ENCODE assay signal across 14 mouse cellular contexts in genomic region chr2:147372947-147373666, GRCm38 (mm10). TPM values are rescaled to one million over a fixed set of nuclear protein-coding genes. Genes with fewer than 3 reads are reported as not detected.
DNase-seq lines count a peak whose midpoint lies in the region; ATAC-seq lines count a peak whose summit lies in the region.
"Had no signal": no experiment of that assay in that cellular context is flagged by ENCODE, and none has a peak within 500 bp of the region (broad histone marks: within the 10 kb centered on the region; RNA-seq: fewer than 3 reads in every experiment).

No protein-coding gene starts in this region.

- H3K4me3 ChIP-seq in heart, embryonic 13.5 days = peak overlapping the region; percentile 13; the same call in 1 of the 2 replicates
- no peak overlapping the region; the same call in 1 of the 2 replicates for H3K4me3 ChIP-seq in limb, embryonic 12.5 days (replicated peaks)

- 1% methylated on average over 28 of the region's 28 CpGs for WGBS in heart, embryonic 13.5 days
- 2% methylated on average over 28 of the region's 28 CpGs for WGBS in limb, embryonic 12.5 days

- DNase-seq in heart, postnatal 36 days = no peak
- DNase-seq in retina, postnatal 1 day = peak; percentile 14
- DNase-seq in retina, embryonic 14.5 days (ENCODE audit: low spot score) = no peak
- DNase-seq in adrenal gland, adult 2 months = no peak
- no peak for DNase-seq in gastrocnemius, postnatal 10 days
- DNase-seq in layer of hippocampus, adult 9-10 months (ENCODE audit: low spot score) = no peak
- DNase-seq: cerebellum, adult 9-10 months; kidney, adult 11 months; thymus, postnatal 36 days had no signal

- 0 out of 2 replicates have a peak overlapping the region, but pooled peaks have one; percentile 4 for H3K4me2 ChIP-seq in heart, embryonic 13.5 days
- 0 out of 2 replicates have a peak overlapping the region, but pooled peaks have one; percentile 21 for H3K4me2 ChIP-seq in limb, embryonic 12.5 days

- H3K4me1 ChIP-seq in heart, embryonic 13.5 days = peaks cover 8% of the 10 kb centered on the region
- no peaks in the 10 kb centered on the region for H3K4me1 ChIP-seq in limb, embryonic 12.5 days (replicated peaks)

- ATAC-seq in heart, embryonic 13.5 days (ENCODE audit: extremely low read depth, insufficient number of reproducible peaks, low FRiP score, low TSS enrichment) = 0 out of 2 replicates have a peak, but pooled peaks have one; percentile 25
- ATAC-seq in limb, embryonic 12.5 days (ENCODE audit: insufficient number of reproducible peaks, insufficient read depth, low FRiP score, low TSS enrichment, low read depth) = no peak

- H3K9me3 ChIP-seq in heart, embryonic 13.5 days = no peaks in the 10 kb centered on the region
- no peaks in the 10 kb centered on the region for H3K9me3 ChIP-seq in limb, embryonic 12.5 days

- no peaks in the 10 kb centered on the region for H3K36me3 ChIP-seq in heart, embryonic 13.5 days
- H3K36me3 ChIP-seq in limb, embryonic 12.5 days = no peaks in the 10 kb centered on the region

- intact Hi-C loops in heart, postnatal 36 days (cut with DNase I) = no loop called here

- H3K27me3 ChIP-seq in heart, embryonic 13.5 days (replicated peaks) = peaks cover 92% of the 10 kb centered on the region
- H3K27me3 ChIP-seq in limb, embryonic 12.5 days = peaks cover 88% of the 10 kb centered on the region

- H3K27ac ChIP-seq in heart, embryonic 13.5 days (replicated peaks) = no peak overlapping the region
- no peak overlapping the region for H3K27ac ChIP-seq in limb, embryonic 12.5 days
- H3K27ac ChIP-seq: liver, embryonic 14.5 days had no signal

- no peak overlapping the region for H3K9ac ChIP-seq in heart, embryonic 13.5 days
- H3K9ac ChIP-seq in limb, embryonic 12.5 days (replicated peaks) = no peak overlapping the region
- H3K9ac ChIP-seq: liver, embryonic 14.5 days had no signal

RNA-seq across cellular contexts. Expression of gene Pax1, which starts 11.4 kb away (rescaled TPM):
- 0.09 and 1.4 TPM in 2 replicates for polyA plus RNA-seq in heart, embryonic 13.5 days (2015; fragmentation: Nextera tagmentation; extraction: Ambion mirVana)
- not detected for total RNA-seq in heart, postnatal 36 days (2021)
- polyA plus RNA-seq in limb, embryonic 12.5 days (2016; fragmentation: Nextera tagmentation; extraction: Ambion mirVana) = 0.76 and 1.9 TPM in 2 replicates
- total RNA-seq in adrenal gland, adult 2 months (2021) = not detected
- polyA plus RNA-seq in adrenal gland, adult 2 months (2012; rRNA removed) = not detected in 2 replicates
- under 1 TPM; 0.16 to 0.38 TPM for total RNA-seq in gastrocnemius, postnatal 10 days (2021)
- total RNA-seq: heart, adult 8-10 months had no signal
- polyA plus RNA-seq: C2C12; liver, embryonic 14.5 days had no signal
